Mouse (Mus musculus): ENCODE measurements around the gene Cmss1. TPM values are rescaled to one million over a fixed set of nuclear protein-coding genes. Genes with fewer than 3 reads are reported as not detected.
A peak's percentile ranks its signal among the peaks of the same experiment; 100 is the strongest.

Gene Cmss1
- polyA plus RNA-seq, 1 experiment from 2014 or later = 41.0 TPM

DNA sequence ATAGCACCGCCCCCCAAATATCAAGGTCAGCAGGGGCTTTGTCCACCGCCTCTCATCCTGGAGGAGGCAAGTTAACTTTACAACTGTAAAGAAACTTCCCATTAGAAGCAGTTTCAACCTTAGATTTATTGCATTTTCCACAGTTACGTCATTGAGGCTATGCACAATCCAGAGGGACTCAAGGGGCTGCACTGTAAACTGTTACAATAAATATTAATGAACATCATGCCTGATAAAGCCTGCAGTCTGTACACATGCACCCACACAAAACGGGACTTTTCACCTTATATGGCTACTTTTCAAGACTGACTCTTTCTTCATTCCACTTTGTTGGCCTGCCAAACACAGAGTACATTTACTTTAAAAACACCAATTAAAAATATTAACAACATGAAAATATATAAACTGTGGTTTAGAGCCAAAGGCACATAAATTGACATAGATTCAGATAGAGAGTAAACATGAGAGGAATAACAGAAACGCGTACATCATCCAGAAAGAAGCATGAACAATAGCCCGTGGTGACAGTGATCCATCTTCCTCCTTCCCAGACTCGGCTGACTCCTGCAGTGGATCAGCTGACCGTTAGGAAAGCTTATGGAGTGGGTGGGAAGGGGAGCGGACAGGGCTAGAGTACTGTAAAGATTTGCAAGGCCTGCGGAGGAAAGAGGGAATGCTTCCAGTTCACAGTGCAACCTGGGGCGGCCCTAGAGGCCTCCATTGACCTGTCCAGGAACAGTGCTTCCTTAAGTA, 122.4 kb downstream of the Cmss1 start:
- 80% methylated on average over 12 of the region's 12 CpGs for WGBS
- no peaks in the 10 kb centered on the region for H3K36me3 ChIP-seq (ENCODE audit: control insufficient read depth, insufficient read depth, low read length)
- H3K27me3 ChIP-seq (replicated peaks; ENCODE audit: control insufficient read depth, insufficient read depth, low read length) = no peaks in the 10 kb centered on the region
- H3K4me1 ChIP-seq (ENCODE audit: control insufficient read depth, insufficient read depth, low read length) = no peaks in the 10 kb centered on the region
- H3K9me3 ChIP-seq (replicated peaks; ENCODE audit: control insufficient read depth, low read length) = no peaks in the 10 kb centered on the region
- H3K9ac ChIP-seq (ENCODE audit: low read length) = no peak overlapping the region
- no peak overlapping the region for H3K4me3 ChIP-seq (ENCODE audit: low read depth, low read length)
- DNase-seq (ENCODE audit: low spot score) (no peak), ATAC-seq (no peak)
- H3K27ac ChIP-seq (ENCODE audit: low read depth, low read length) = no peak overlapping the region
- H3K4me2 ChIP-seq (ENCODE audit: low read length) = no peak overlapping the region

DNA sequence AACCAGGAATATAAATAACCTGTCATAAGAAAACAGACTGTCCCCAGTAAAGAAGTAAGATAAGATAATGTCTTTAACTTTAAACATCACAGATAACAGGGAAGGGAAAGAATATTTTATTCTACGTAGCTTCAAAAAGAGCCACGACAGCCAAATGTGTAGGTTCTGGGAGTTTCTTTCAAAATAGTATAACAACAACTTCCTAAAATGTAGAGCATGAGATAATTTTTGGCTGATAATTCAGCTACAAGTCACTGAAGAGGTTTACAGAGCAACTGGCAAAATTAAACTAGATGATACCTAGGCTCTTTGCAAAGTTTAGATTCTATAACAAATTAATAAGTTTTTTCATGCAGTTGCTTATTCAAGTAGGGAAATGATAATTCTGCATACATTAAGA, 123.2 kb downstream of the Cmss1 start:
- H3K36me3 ChIP-seq (ENCODE audit: control insufficient read depth, insufficient read depth, low read length) = no peaks in the 10 kb centered on the region
- H3K4me3 ChIP-seq (ENCODE audit: low read depth, low read length) = no peak overlapping the region
- no peak overlapping the region for H3K4me2 ChIP-seq (ENCODE audit: low read length)
- 92% methylated on average over 2 of the region's 2 CpGs for WGBS
- H3K4me1 ChIP-seq (ENCODE audit: control insufficient read depth, insufficient read depth, low read length) = no peaks in the 10 kb centered on the region
- no peak for ATAC-seq
- H3K9me3 ChIP-seq (replicated peaks; ENCODE audit: control insufficient read depth, low read length) = no peaks in the 10 kb centered on the region
- H3K27ac ChIP-seq (ENCODE audit: low read depth, low read length) = no peak overlapping the region
- H3K27me3 ChIP-seq (replicated peaks; ENCODE audit: control insufficient read depth, insufficient read depth, low read length) = no peaks in the 10 kb centered on the region
- H3K9ac ChIP-seq (ENCODE audit: low read length) = no peak overlapping the region
- DNase-seq (ENCODE audit: low spot score) = no peak

DNA sequence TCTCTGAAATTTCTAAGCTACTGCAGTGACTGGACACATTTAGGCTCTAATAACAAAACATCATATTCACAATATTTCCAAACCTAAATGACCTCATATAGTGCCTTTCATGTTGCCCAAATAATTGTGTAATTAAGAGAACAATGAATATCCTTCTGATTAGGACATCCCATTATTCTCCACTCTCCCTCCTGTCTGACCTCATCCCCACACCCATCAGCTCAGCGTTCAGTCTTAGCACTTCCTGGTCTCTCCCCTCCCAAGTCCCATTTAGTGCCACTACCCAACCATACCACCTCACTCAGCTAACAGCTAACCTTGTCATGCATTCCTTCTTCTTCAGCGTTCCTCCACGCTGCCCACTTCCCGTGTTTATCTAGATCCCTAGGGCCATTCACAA, 123.8 kb downstream of the Cmss1 start:
- Histone ChIP-seq H3K36me3 (ENCODE audit: control insufficient read depth, insufficient read depth, low read length) (no peaks in the 10 kb centered on the region), H3K9me3 (replicated peaks; ENCODE audit: control insufficient read depth, low read length) (no peaks in the 10 kb centered on the region), H3K27me3 (replicated peaks; ENCODE audit: control insufficient read depth, insufficient read depth, low read length) (no peaks in the 10 kb centered on the region), H3K9ac (ENCODE audit: low read length) (no peak overlapping the region), H3K4me2 (ENCODE audit: low read length) (no peak overlapping the region), H3K27ac (ENCODE audit: low read depth, low read length) (no peak overlapping the region), H3K4me3 (ENCODE audit: low read depth, low read length) (no peak overlapping the region), H3K4me1 (ENCODE audit: control insufficient read depth, insufficient read depth, low read length) (no peaks in the 10 kb centered on the region)
- WGBS = 75% methylated on average over 4 of the region's 4 CpGs
- ATAC-seq = no peak
- no peak for DNase-seq (ENCODE audit: low spot score)

DNA sequence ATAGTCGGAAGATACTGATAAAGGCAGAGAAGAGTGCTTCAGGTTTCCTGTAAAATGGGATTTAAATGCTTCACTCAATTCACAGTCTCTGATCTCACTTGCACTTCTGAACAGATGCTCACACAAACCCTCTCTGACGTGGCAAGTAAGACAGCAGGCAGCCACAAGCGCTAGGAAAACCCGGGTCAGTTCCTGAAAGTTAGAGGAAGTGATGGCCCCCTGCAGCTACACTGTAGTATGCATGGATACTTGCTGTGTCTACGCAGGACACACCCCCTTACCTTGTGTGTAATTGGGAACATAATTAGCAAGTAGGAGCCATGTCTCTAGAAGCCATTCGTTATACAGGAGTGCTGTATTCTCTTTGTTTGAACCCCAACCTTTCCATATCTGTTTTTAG, 124.4 kb downstream of the Cmss1 start:
- ATAC-seq (peak; percentile 18; the same call in 1 of the 2 replicates), DNase-seq (ENCODE audit: low spot score) (peak; percentile 40)
- Histone ChIP-seq H3K27ac (ENCODE audit: low read depth, low read length) (no peak overlapping the region), H3K9ac (ENCODE audit: low read length) (no peak overlapping the region), H3K27me3 (replicated peaks; ENCODE audit: control insufficient read depth, insufficient read depth, low read length) (no peaks in the 10 kb centered on the region), H3K4me1 (ENCODE audit: control insufficient read depth, insufficient read depth, low read length) (no peaks in the 10 kb centered on the region), H3K4me2 (ENCODE audit: low read length) (no peak overlapping the region), H3K9me3 (replicated peaks; ENCODE audit: control insufficient read depth, low read length) (no peaks in the 10 kb centered on the region), H3K36me3 (ENCODE audit: control insufficient read depth, insufficient read depth, low read length) (no peaks in the 10 kb centered on the region), H3K4me3 (ENCODE audit: low read depth, low read length) (no peak overlapping the region)
- WGBS = 45% methylated on average over 6 of the region's 6 CpGs

DNA sequence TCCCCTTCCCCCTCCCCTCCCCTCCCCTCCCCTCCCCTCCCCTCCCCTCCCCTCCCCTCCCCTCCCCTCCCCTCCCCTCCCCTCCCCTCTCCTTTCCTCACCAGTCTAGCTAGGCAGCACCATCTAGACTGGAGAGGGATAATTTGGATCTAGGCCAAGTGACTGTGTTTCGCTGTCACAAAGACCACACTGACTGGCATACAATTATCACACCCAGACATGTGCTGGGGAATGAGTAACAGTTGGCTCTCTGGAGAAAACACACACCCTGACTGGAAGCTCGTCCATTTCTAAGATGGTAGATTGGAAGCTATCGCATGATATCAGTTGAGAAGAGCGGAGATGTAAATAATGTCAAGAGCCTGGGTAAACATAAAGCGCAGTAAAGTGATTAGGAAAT, 126.9 kb downstream of the Cmss1 start:
- DNase-seq (ENCODE audit: low spot score) = peak; percentile 90

DNA sequence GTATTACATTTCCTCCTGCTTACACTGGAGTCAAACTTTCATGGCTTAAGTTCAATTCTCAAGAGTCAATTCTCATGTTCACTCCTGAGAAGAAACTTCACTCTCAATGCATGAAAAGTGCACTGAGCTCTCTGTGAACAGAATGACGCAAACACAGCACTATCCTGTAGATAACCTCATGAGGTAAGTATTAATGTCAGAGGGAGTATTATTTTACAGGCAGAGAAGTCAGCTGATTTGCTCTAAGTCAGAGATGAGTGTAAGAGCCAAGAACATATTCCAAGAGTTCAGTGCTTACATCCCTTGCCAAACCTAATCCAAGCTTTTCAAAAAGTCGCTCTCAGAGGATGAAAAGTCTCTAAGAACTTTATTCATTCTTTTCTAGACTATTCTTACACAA, 128.2 kb downstream of the Cmss1 start:
- no peak overlapping the region for H3K4me3 ChIP-seq (ENCODE audit: low read depth, low read length)
- no peaks in the 10 kb centered on the region for H3K27me3 ChIP-seq (replicated peaks; ENCODE audit: control insufficient read depth, insufficient read depth, low read length)
- DNase-seq (ENCODE audit: low spot score) (no peak), ATAC-seq (no peak)
- no peaks in the 10 kb centered on the region for H3K4me1 ChIP-seq (ENCODE audit: control insufficient read depth, insufficient read depth, low read length)
- no peak overlapping the region for H3K27ac ChIP-seq (ENCODE audit: low read depth, low read length)
- no peaks in the 10 kb centered on the region for H3K9me3 ChIP-seq (replicated peaks; ENCODE audit: control insufficient read depth, low read length)
- H3K4me2 ChIP-seq (ENCODE audit: low read length) = no peak overlapping the region
- no peak overlapping the region for H3K9ac ChIP-seq (ENCODE audit: low read length)
- 92% methylated on average over 2 of the region's 2 CpGs for WGBS
- no peaks in the 10 kb centered on the region for H3K36me3 ChIP-seq (ENCODE audit: control insufficient read depth, insufficient read depth, low read length)

More for the DNA sequence above, 126.9 kb downstream of the Cmss1 start:
- Histone ChIP-seq H3K27ac (ENCODE audit: low read depth, low read length) (no peak overlapping the region), H3K4me2 (ENCODE audit: low read length) (no peak overlapping the region), H3K9me3 (replicated peaks; ENCODE audit: control insufficient read depth, low read length) (no peaks in the 10 kb centered on the region), H3K4me1 (ENCODE audit: control insufficient read depth, insufficient read depth, low read length) (no peaks in the 10 kb centered on the region), H3K9ac (ENCODE audit: low read length) (no peak overlapping the region), H3K36me3 (ENCODE audit: control insufficient read depth, insufficient read depth, low read length) (no peaks in the 10 kb centered on the region), H3K4me3 (ENCODE audit: low read depth, low read length) (no peak overlapping the region), H3K27me3 (replicated peaks; ENCODE audit: control insufficient read depth, insufficient read depth, low read length) (no peaks in the 10 kb centered on the region)
- peak; percentile 95 for ATAC-seq
- 52% methylated on average over 5 of the region's 5 CpGs for WGBS

DNA sequence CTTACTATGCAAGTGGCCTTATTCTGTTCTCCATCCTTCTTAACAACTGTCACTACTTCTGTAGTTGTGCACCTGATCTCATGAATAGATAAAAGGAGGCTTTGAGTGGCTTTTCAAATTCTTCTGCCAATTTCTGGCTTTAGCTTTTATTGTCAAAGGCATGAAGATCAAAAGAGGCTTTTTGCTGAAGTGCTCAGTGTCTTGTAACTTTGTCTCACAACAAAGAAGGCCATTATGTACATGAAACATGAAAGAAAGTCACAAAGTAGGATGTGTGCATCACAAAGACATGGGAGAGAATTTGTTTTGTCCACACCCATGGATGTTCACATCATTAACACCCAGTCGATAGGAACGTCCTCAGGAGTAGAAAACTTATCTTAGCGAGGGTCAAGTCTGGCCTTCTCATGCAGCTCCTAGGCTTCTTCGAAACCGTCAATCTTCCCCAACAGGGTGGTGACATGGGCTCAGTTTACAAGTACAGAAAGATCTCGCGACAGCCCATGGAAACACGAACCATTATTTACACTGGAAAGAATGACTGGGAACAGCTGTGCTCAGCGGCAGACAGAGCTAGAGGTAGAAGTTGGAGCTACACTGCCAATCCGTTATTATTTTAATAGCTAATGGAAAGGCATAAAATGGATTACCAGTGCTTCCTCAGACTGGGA, 133.1 kb downstream of the Cmss1 start:
- WGBS = 79% methylated on average over 10 of the region's 10 CpGs
- no peak for ATAC-seq

DNA sequence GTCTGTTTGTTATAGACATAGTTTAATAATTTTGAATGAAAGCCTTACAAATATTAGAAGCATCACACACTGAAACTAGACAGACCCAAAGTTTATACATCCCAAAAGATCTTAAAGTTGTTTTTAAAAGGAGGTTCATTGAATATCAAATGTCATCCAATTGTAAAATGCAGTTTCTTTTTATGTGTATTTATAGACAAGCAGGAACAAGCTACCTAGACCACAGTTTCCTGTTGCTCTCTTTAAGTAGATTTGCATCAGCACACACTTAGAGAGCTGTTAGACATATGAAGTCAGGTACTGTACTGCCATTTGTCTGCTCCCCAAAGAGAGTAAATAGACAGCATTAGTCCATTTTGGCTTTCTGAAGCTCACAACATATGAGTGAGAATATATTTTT, 135.6 kb downstream of the Cmss1 start:
- no peak for ATAC-seq
- no peak overlapping the region for H3K27ac ChIP-seq (ENCODE audit: low read depth, low read length)

More for the DNA sequence above, 133.1 kb downstream of the Cmss1 start:
- Histone ChIP-seq H3K9me3 (replicated peaks; ENCODE audit: control insufficient read depth, low read length) (no peaks in the 10 kb centered on the region), H3K4me1 (ENCODE audit: control insufficient read depth, insufficient read depth, low read length) (no peaks in the 10 kb centered on the region), H3K27me3 (replicated peaks; ENCODE audit: control insufficient read depth, insufficient read depth, low read length) (no peaks in the 10 kb centered on the region), H3K4me3 (ENCODE audit: low read depth, low read length) (no peak overlapping the region), H3K27ac (ENCODE audit: low read depth, low read length) (no peak overlapping the region), H3K4me2 (ENCODE audit: low read length) (no peak overlapping the region), H3K36me3 (ENCODE audit: control insufficient read depth, insufficient read depth, low read length) (no peaks in the 10 kb centered on the region), H3K9ac (ENCODE audit: low read length) (no peak overlapping the region)
- DNase-seq (ENCODE audit: low spot score) = no peak

DNA sequence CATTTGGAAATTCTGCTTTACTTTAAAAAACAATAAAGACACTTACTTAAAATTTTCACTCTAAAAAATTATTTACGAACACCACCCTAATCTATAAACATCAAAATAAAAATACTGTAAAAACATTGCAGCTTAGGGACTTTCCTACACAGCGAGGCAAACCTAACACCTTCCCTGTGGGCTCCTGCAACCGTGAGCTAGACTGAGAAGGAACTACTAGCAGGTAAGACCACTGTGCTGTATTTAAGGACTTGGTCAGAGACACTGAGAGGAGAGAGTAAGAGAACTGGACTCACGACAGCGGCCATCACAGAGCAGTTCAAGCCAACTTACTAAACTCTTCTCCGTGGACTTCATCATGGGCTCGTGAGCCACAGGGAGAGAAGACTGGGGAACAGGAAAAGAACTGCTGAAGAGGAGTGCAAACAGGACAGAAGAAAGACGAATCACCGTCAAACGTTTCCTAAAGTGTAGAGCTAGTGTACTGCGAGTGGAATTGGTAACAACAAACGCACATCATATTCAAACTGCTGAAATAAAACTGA, 136.3 kb downstream of the Cmss1 start:
- DNase-seq (ENCODE audit: low spot score) = no peak
- Histone ChIP-seq H3K4me2 (ENCODE audit: low read length) (no peak overlapping the region), H3K9ac (ENCODE audit: low read length) (no peak overlapping the region), H3K27ac (ENCODE audit: low read depth, low read length) (no peak overlapping the region), H3K9me3 (replicated peaks; ENCODE audit: control insufficient read depth, low read length) (no peaks in the 10 kb centered on the region), H3K4me1 (ENCODE audit: control insufficient read depth, insufficient read depth, low read length) (no peaks in the 10 kb centered on the region), H3K36me3 (ENCODE audit: control insufficient read depth, insufficient read depth, low read length) (no peaks in the 10 kb centered on the region), H3K4me3 (ENCODE audit: low read depth, low read length) (no peak overlapping the region), H3K27me3 (replicated peaks; ENCODE audit: control insufficient read depth, insufficient read depth, low read length) (no peaks in the 10 kb centered on the region)
- ATAC-seq = no peak
- 96% methylated on average over 12 of the region's 12 CpGs for WGBS

More for the DNA sequence above, 135.6 kb downstream of the Cmss1 start:
- no peaks in the 10 kb centered on the region for H3K36me3 ChIP-seq (ENCODE audit: control insufficient read depth, insufficient read depth, low read length)
- no peak overlapping the region for H3K4me2 ChIP-seq (ENCODE audit: low read length)
- H3K4me3 ChIP-seq (ENCODE audit: low read depth, low read length) = no peak overlapping the region
- DNase-seq (ENCODE audit: low spot score) = no peak
- no peaks in the 10 kb centered on the region for H3K27me3 ChIP-seq (replicated peaks; ENCODE audit: control insufficient read depth, insufficient read depth, low read length)
- H3K9me3 ChIP-seq (replicated peaks; ENCODE audit: control insufficient read depth, low read length) = no peaks in the 10 kb centered on the region
- H3K9ac ChIP-seq (ENCODE audit: low read length) = no peak overlapping the region
- no peaks in the 10 kb centered on the region for H3K4me1 ChIP-seq (ENCODE audit: control insufficient read depth, insufficient read depth, low read length)
